Mouse (Mus musculus) testis, adult 10 weeks (tissue): ENCODE measurements around the gene Zbtb12. TPM values are rescaled to one million over a fixed set of nuclear protein-coding genes. Genes with fewer than 3 reads are reported as not detected.

Experiments used
- polyA plus RNA-seq: library from polyadenylated mRNA; stranded (reverse); fragments of 350-450 nt; fragmentation: Illumina TruSeq; extraction: RNeasy Lipid Tissue Mini Kit (QIAGEN cat#74804); gene quantifications from one replicate; pipeline ENCODE4 v1.2.3, GENCODE M21; 2014; ENCODE audit warnings: low read depth, low replicate concordance

Gene Zbtb12
- 0.18 TPM for polyA plus RNA-seq

GRCm38 (mm10) chr17:34879336-34879879, at the start of gene Zbtb12:
Gene Zbtb12, plus strand, starts transcription at chr17:34879483.

GRCm38 (mm10) chr17:34836856-34837221, 42.4 kb upstream of the Zbtb12 start, which contains the start of the genes Stk19 and Dxo:
Gene Stk19, minus strand, starts transcription at chr17:34836945.
Gene Dxo, plus strand, starts transcription at chr17:34837019.

GRCm38 (mm10) chr17:34849722-34850516, 29.4 kb upstream of the Zbtb12 start, which contains the start of the genes Skiv2l and Nelfe:
Gene Skiv2l, minus strand, starts transcription at chr17:34850210.
Gene Nelfe, plus strand, starts transcription at chr17:34850391.

GRCm38 (mm10) chr17:34862416-34863081, 16.7 kb upstream of the Zbtb12 start, which contains the start of gene Cfb:
Gene Cfb, minus strand, starts transcription at chr17:34862518.

GRCm38 (mm10) chr17:34881683-34882310, 2.5 kb downstream of the Zbtb12 start, which contains the start of gene Gm20547:
Gene Gm20547, minus strand, starts transcription at chr17:34882042.

GRCm38 (mm10) chr17:34898160-34898586, 18.9 kb downstream of the Zbtb12 start, which contains the start of the genes C2 and Ehmt2:
Gene C2, minus strand, starts transcription at chr17:34898265.
Gene Ehmt2, plus strand, starts transcription at chr17:34898469.

GRCm38 (mm10) chr17:34913930-34914665, 34.8 kb downstream of the Zbtb12 start, which contains the start of gene Slc44a4:
Gene Slc44a4, plus strand, starts transcription at chr17:34914466.

GRCm38 (mm10) chr17:34931061-34931734, 51.9 kb downstream of the Zbtb12 start, which contains the start of gene Neu1:
Gene Neu1, plus strand, starts transcription at chr17:34931253.

Other genes starting within 250 kb of the Zbtb12 start
- gene Prrt1, start 249.9 kb upstream of the Zbtb12 start, polyA plus RNA-seq, result 0.24 TPM
- gene Fkbpl, start 234.7 kb upstream of the Zbtb12 start, polyA plus RNA-seq, result 119 TPM
- gene Atf6b, start 232.3 kb upstream of the Zbtb12 start, polyA plus RNA-seq, result 1.6 TPM
- gene Tnxb, start 208.9 kb upstream of the Zbtb12 start, polyA plus RNA-seq, result not detected
- gene C4b, start 135.6 kb upstream of the Zbtb12 start, polyA plus RNA-seq, result 1.2 TPM
- gene Cyp21a1, start 74.9 kb upstream of the Zbtb12 start, polyA plus RNA-seq, result not detected
- 8.2 TPM for gene Stk19, start 42.5 kb upstream of the Zbtb12 start, polyA plus RNA-seq
- 5.8 TPM for gene Dxo, start 42.5 kb upstream of the Zbtb12 start, polyA plus RNA-seq
- 7.9 TPM for gene Skiv2l, start 29.3 kb upstream of the Zbtb12 start, polyA plus RNA-seq
- gene Nelfe, start 29.1 kb upstream of the Zbtb12 start, polyA plus RNA-seq, result 10.0 TPM
- 0.43 TPM for gene Cfb, start 17.0 kb upstream of the Zbtb12 start, polyA plus RNA-seq
- 0.08 TPM for gene Gm20547, start 2.6 kb downstream of the Zbtb12 start, polyA plus RNA-seq
- 6.5 TPM for gene C2, start 18.8 kb downstream of the Zbtb12 start, polyA plus RNA-seq
- gene Ehmt2, start 19.0 kb downstream of the Zbtb12 start, polyA plus RNA-seq, result 25.4 TPM
- gene Slc44a4, start 35.0 kb downstream of the Zbtb12 start, polyA plus RNA-seq, result not detected
- 0.41 TPM for gene Neu1, start 51.8 kb downstream of the Zbtb12 start, polyA plus RNA-seq
- 0.56 TPM for gene Hspa1b, start 79.8 kb downstream of the Zbtb12 start, polyA plus RNA-seq
- gene Gm20481, start 90.4 kb downstream of the Zbtb12 start, polyA plus RNA-seq, result not detected
- gene Hspa1a, start 92.7 kb downstream of the Zbtb12 start, polyA plus RNA-seq, result 0.57 TPM
- gene Hspa1l, start 93.2 kb downstream of the Zbtb12 start, polyA plus RNA-seq, result 215 TPM
- 115 TPM for gene Lsm2, start 102.4 kb downstream of the Zbtb12 start, polyA plus RNA-seq
- 53.6 TPM for gene Vars, start 121.5 kb downstream of the Zbtb12 start, polyA plus RNA-seq
- gene Vwa7, start 137.1 kb downstream of the Zbtb12 start, polyA plus RNA-seq, result 0.15 TPM
- gene Sapcd1, start 148.5 kb downstream of the Zbtb12 start, polyA plus RNA-seq, result not detected
- gene Msh5, start 167.3 kb downstream of the Zbtb12 start, polyA plus RNA-seq, result 8.7 TPM
- 10.5 TPM for gene Clic1, start 170.5 kb downstream of the Zbtb12 start, polyA plus RNA-seq
- 0.56 TPM for gene Ddah2, start 179.6 kb downstream of the Zbtb12 start, polyA plus RNA-seq
- gene Ly6g6c, start 185.9 kb downstream of the Zbtb12 start, polyA plus RNA-seq, result 19.3 TPM
- 1.5 TPM for gene Mpig6b, start 186.7 kb downstream of the Zbtb12 start, polyA plus RNA-seq
- gene Ly6g6e, start 197.4 kb downstream of the Zbtb12 start, polyA plus RNA-seq, result not detected
- gene Ly6g6d, start 198.6 kb downstream of the Zbtb12 start, polyA plus RNA-seq, result not detected
- not detected for gene Ly6g6f, start 206.1 kb downstream of the Zbtb12 start, polyA plus RNA-seq
- 8.2 TPM for gene Abhd16a, start 209.8 kb downstream of the Zbtb12 start, polyA plus RNA-seq
- gene Ly6g5c, start 228.8 kb downstream of the Zbtb12 start, polyA plus RNA-seq, result not detected
- not detected for gene Ly6g5b, start 235.9 kb downstream of the Zbtb12 start, polyA plus RNA-seq
- gene Gpank1, start 242.0 kb downstream of the Zbtb12 start, polyA plus RNA-seq, result 8.7 TPM
- 948 TPM for gene Csnk2b, start 242.6 kb downstream of the Zbtb12 start, polyA plus RNA-seq
- 0.28 TPM for gene D17H6S53E, start 246.9 kb downstream of the Zbtb12 start, polyA plus RNA-seq